Mouse (Mus musculus) brain, embryonic 14.5 days (tissue): ENCODE data around the gene Ebf3.

ENCODE experiments used
- CTCF ChIP-seq: fragments of 200-500 bp; IDR thresholded peaks from 2 replicates; pipeline ENCODE4 v1.5.1; 2012; ENCODE audit warnings: inconsistent platforms, mild to moderate bottlenecking, moderate library complexity, borderline replicate concordance; ENCODE audit not compliant: insufficient read depth, insufficient read length; ENCODE audit errors: extremely low read depth
- POLR2A ChIP-seq: fragments of 200-500 bp; IDR thresholded peaks from 2 replicates; pipeline ENCODE4 v1.6.1; 2012; ENCODE audit warnings: mild to moderate bottlenecking, inconsistent platforms, borderline replicate concordance; ENCODE audit not compliant: poor library complexity, insufficient read depth, insufficient read length, severe bottlenecking; ENCODE audit errors: extremely low read depth

GRCm38 (mm10) chr7:137309071-137310066 lies 4.9 kb downstream of the Ebf3 start:
- TF ChIP-seq POLR2A (no peak), CTCF (no peak)
